Comparison of ENCODE assay signal across 10 mouse cellular contexts in the genomic region with DNA sequence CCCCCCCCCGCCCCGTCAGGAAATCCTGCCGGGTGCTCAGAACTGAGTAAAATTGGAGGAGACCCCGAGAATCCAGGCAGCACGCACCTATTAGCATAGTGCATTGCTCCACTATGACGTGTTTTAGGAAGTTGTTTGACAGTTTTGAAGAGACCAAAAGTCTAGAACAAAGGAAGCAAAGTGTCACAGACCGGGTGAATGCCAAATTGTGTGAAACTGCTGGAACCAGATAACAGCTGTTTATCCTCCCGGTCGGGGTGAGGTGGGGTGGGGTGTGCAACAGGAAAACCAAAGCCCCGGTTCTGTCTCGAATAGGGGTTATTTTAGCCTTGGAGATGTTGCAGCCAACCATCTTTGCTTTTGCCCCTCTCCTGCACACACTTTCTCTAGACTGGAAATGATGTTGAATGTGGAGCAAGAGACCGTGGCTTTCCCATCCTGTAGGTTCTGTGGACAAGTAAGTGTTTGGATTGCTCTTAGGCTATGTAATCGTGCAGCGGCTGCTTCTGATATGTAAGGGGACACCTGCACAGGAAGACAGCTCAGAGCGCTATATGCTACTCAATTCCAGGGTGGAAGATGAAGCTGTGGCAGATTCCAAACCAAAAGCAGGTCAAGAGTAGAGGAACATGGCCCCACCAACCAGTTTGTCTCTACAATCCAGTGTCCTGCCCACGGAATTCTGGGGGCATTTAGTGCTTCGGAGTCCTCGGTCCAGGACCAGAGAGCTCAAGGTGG. TPM values are rescaled to one million over a fixed set of nuclear protein-coding genes. Genes with fewer than 3 reads are reported as not detected.
DNase-seq lines count a peak whose midpoint lies in the region; ATAC-seq lines count a peak whose summit lies in the region.
"Had no signal": no experiment of that assay in that cellular context is flagged by ENCODE, and none has a peak within 500 bp of the region (broad histone marks: within the 10 kb centered on the region; RNA-seq: fewer than 3 reads in every experiment).

No protein-coding gene starts in this region.

- H3K4me1 ChIP-seq in lung, embryonic 15.5 days: peaks cover 29% of the 10 kb centered on the region
- H3K4me1 ChIP-seq in forebrain, embryonic 15.5 days: peaks cover 44% of the 10 kb centered on the region
- H3K4me1 ChIP-seq in kidney, embryonic 15.5 days: peaks cover 30% of the 10 kb centered on the region

- WGBS in lung, embryonic 15.5 days: 1% methylated on average over 18 of the region's 18 CpGs
- WGBS in forebrain, embryonic 15.5 days: 6% methylated on average over 18 of the region's 18 CpGs
- WGBS in kidney, embryonic 15.5 days: 2% methylated on average over 18 of the region's 18 CpGs

- H3K4me3 ChIP-seq in lung, embryonic 15.5 days: peak overlapping the region; percentile 34; the same call in 1 of the 2 replicates
- peak overlapping the region; percentile 43; the same call in 1 of the 2 replicates for H3K4me3 ChIP-seq in forebrain, embryonic 15.5 days
- H3K4me3 ChIP-seq in kidney, embryonic 15.5 days (replicated peaks): no peak overlapping the region

- DNase-seq in lung, postnatal 36 days: no peak
- peak; percentile 35 for DNase-seq in neural tube, embryonic 10.5 days (ENCODE audit: extremely low spot score, low spot score)
- no peak for DNase-seq in right cerebral cortex, postnatal 36 days (ENCODE audit: low spot score in 2 of 2)
- DNase-seq in spleen, postnatal 4 days (ENCODE audit: low spot score in 2 of 2): no peak
- DNase-seq in thymus, postnatal 25 days: no peak

- 0 out of 2 replicates have a peak, but pooled peaks have one; percentile 17 for ATAC-seq in lung, embryonic 15.5 days (ENCODE audit: borderline replicate concordance, extremely low read depth, low FRiP score, low TSS enrichment)
- ATAC-seq in forebrain, embryonic 15.5 days (replicated peaks): no peak
- no peak for ATAC-seq in kidney, embryonic 15.5 days (replicated peaks; ENCODE audit: low FRiP score)

- H3K27me3 ChIP-seq in lung, embryonic 15.5 days: peaks cover 71% of the 10 kb centered on the region
- H3K27me3 ChIP-seq in forebrain, embryonic 15.5 days: peaks cover 53% of the 10 kb centered on the region
- H3K27me3 ChIP-seq in kidney, embryonic 15.5 days: peaks cover 90% of the 10 kb centered on the region

- H3K9me3 ChIP-seq in lung, embryonic 15.5 days: no peaks in the 10 kb centered on the region
- H3K9me3 ChIP-seq in forebrain, embryonic 15.5 days: no peaks in the 10 kb centered on the region
- H3K9me3 ChIP-seq in kidney, embryonic 15.5 days (replicated peaks): no peaks in the 10 kb centered on the region
- H3K9me3 ChIP-seq: G1E had no signal

- no peak overlapping the region for H3K9ac ChIP-seq in lung, embryonic 15.5 days
- no peak overlapping the region for H3K9ac ChIP-seq in forebrain, embryonic 15.5 days (replicated peaks)
- no peak overlapping the region for H3K9ac ChIP-seq in kidney, embryonic 15.5 days
- H3K9ac ChIP-seq: liver, embryonic 14.5 days had no signal

- no peak overlapping the region for H3K27ac ChIP-seq in lung, embryonic 15.5 days
- no peak overlapping the region for H3K27ac ChIP-seq in forebrain, embryonic 15.5 days (replicated peaks)
- H3K27ac ChIP-seq in kidney, embryonic 15.5 days: no peak overlapping the region
- H3K27ac ChIP-seq: liver, embryonic 14.5 days had no signal

- peak overlapping the region; percentile 68 for H3K4me2 ChIP-seq in lung, embryonic 15.5 days
- H3K4me2 ChIP-seq in forebrain, embryonic 15.5 days (replicated peaks): peak overlapping the region; percentile 67; the same call in 1 of the 2 replicates
- peak overlapping the region; percentile 58; the same call in 1 of the 2 replicates for H3K4me2 ChIP-seq in kidney, embryonic 15.5 days

- H3K36me3 ChIP-seq in lung, embryonic 15.5 days: no peaks in the 10 kb centered on the region
- H3K36me3 ChIP-seq in forebrain, embryonic 15.5 days: no peaks in the 10 kb centered on the region
- no peaks in the 10 kb centered on the region for H3K36me3 ChIP-seq in kidney, embryonic 15.5 days
- H3K36me3 ChIP-seq: G1E had no signal

RNA-seq across cellular contexts. Expression of gene Robo3, which starts 0.9 kb away (rescaled TPM):
- 0.18 and 0.21 TPM in 2 replicates for polyA plus RNA-seq in lung, embryonic 15.5 days (2015; fragmentation: Nextera tagmentation; extraction: Ambion mirVana)
- polyA plus RNA-seq in forebrain, embryonic 15.5 days (2015; fragmentation: Nextera tagmentation; extraction: Ambion mirVana): 1.6 and 3.1 TPM in 2 replicates
- 0.18 and 0.53 TPM in 2 replicates for polyA plus RNA-seq in kidney, embryonic 15.5 days (2015; fragmentation: Nextera tagmentation; extraction: Ambion mirVana)

RNA-seq across cellular contexts. Expression of gene Robo4, which starts 32.3 kb away (rescaled TPM):
- 20.6 and 23.7 TPM in 2 replicates for polyA plus RNA-seq in lung, embryonic 15.5 days (2015; fragmentation: Nextera tagmentation; extraction: Ambion mirVana)
- 3.3 and 4.2 TPM in 2 replicates for polyA plus RNA-seq in forebrain, embryonic 15.5 days (2015; fragmentation: Nextera tagmentation; extraction: Ambion mirVana)
- polyA plus RNA-seq in kidney, embryonic 15.5 days (2015; fragmentation: Nextera tagmentation; extraction: Ambion mirVana): 15.8 and 19.6 TPM in 2 replicates
- polyA plus RNA-seq: G1E had no signal

RNA-seq across cellular contexts. Expression of gene Msantd2, which starts 55.1 kb away (rescaled TPM):
- polyA plus RNA-seq in lung, embryonic 15.5 days (2015; fragmentation: Nextera tagmentation; extraction: Ambion mirVana): 26.1 and 26.9 TPM in 2 replicates
- 34.1 and 34.7 TPM in 2 replicates for polyA plus RNA-seq in forebrain, embryonic 15.5 days (2015; fragmentation: Nextera tagmentation; extraction: Ambion mirVana)
- polyA plus RNA-seq in kidney, embryonic 15.5 days (2015; fragmentation: Nextera tagmentation; extraction: Ambion mirVana): 22.1 and 23.9 TPM in 2 replicates
